Mouse (Mus musculus): ENCODE measurements around the gene Casp8. TPM values are rescaled to one million over a fixed set of nuclear protein-coding genes. Genes with fewer than 3 reads are reported as not detected.
"Not testable (repeated sequence)": the region's sequence is repeated elsewhere in the genome, so short reads cannot be mapped to it uniquely, and the experiment has no call there.

The Casp8 gene
- 42.1 and 44.1 TPM in 2 replicates for polyA plus RNA-seq (2015; fragmentation: Nextera tagmentation; extraction: Ambion mirVana)

DNA sequence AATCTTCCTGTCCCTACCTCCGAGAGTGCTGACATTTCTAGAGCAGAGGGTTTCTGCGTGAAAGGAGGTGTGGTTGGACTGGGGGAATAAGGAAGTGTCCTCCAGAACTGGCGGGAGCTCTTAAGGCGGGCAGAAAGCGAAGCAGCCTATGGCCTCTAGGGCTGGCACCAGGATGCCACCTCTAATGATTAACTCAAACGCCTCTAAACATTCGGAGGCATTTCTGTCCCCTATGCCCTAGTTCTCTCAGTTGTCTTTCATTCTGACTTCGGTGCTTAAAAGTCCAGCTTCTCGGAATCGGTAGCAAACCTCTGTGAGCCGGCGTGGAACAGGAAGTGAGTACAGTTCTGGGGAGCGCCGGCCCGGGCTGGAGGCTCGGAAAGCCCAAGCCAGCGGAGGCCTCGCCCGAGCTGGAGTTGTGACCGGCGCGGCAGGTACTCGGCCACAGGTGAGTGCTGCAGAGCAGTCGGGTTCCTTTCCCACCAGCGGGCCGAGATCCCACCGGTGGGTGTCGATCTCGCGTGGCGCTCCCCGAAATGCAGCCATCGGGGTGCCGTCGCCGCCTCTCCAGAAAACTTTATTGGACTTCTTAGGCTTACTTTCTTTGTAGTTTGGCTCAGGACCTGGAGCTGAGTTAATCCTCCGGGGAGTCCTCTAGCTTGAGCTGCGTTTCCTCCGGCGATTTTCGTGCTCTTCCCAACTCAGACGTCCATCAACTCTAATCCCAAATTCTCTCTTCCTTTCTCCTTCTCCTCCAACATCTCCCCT is at the start of gene Casp8:
TSS of gene Casp8 (plus strand) at position 84 of the 768 bp plus-strand sequence.
- peak within 1 kb of the TSS; percentile 90 for H3K9ac ChIP-seq (replicated peaks; ENCODE audit: low read length)
- peak within 1 kb of the TSS; percentile 92 for H3K4me2 ChIP-seq (replicated peaks; ENCODE audit: low read depth, low read length)
- no peaks in the 10 kb centered on the region for H3K27me3 ChIP-seq (ENCODE audit: insufficient read depth, low read length)
- H3K9me3 ChIP-seq (ENCODE audit: low read length) = no peaks in the 10 kb centered on the region
- ATAC-seq (ENCODE audit: low FRiP score, low TSS enrichment) = peak; percentile 95
- H3K36me3 ChIP-seq (ENCODE audit: insufficient read depth, low read length) = peaks cover 8% of the 10 kb centered on the region
- under 1% methylated on average over 42 of the region's 42 CpGs for WGBS
- peaks cover 14% of the 10 kb centered on the region for H3K4me1 ChIP-seq (ENCODE audit: insufficient read depth, low read length)
- peak within 1 kb of the TSS; percentile 89 for H3K27ac ChIP-seq (ENCODE audit: low read length)
- H3K4me3 ChIP-seq (ENCODE audit: low read length) = peak within 1 kb of the TSS; percentile 77

DNA sequence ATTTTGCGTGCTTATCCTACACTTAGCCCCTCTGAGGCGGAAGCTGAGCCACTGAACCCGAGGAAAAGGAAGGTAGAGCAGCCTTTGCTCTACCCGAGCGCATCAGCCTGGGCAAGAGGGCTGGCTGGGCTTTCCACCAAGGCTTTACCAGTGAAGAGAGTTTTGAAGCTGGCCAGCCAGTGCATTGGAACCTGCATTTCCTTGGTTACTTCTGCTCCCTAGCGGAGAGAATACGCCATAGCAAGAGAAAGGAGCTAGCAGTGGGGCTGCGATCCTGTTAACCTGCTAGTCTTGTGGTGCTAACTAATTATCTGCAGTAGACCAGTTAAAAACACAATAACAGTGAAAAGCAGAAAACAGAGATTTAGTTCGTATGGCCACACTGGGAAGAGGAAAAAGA is 48.3 kb upstream of the Casp8 start:
- Histone ChIP-seq H3K4me1 (ENCODE audit: insufficient read depth, low read length) (no peaks in the 10 kb centered on the region), H3K4me2 (replicated peaks; ENCODE audit: low read depth, low read length) (no peak overlapping the region), H3K9me3 (ENCODE audit: low read length) (no peaks in the 10 kb centered on the region), H3K36me3 (ENCODE audit: insufficient read depth, low read length) (peaks cover 68% of the 10 kb centered on the region), H3K9ac (replicated peaks; ENCODE audit: low read length) (no peak overlapping the region), H3K27me3 (ENCODE audit: insufficient read depth, low read length) (no peaks in the 10 kb centered on the region), H3K4me3 (ENCODE audit: low read length) (no peak overlapping the region), H3K27ac (ENCODE audit: low read length) (no peak overlapping the region)
- ATAC-seq (ENCODE audit: low FRiP score, low TSS enrichment) = no peak
- WGBS = 76% methylated on average over 9 of the region's 9 CpGs

DNA sequence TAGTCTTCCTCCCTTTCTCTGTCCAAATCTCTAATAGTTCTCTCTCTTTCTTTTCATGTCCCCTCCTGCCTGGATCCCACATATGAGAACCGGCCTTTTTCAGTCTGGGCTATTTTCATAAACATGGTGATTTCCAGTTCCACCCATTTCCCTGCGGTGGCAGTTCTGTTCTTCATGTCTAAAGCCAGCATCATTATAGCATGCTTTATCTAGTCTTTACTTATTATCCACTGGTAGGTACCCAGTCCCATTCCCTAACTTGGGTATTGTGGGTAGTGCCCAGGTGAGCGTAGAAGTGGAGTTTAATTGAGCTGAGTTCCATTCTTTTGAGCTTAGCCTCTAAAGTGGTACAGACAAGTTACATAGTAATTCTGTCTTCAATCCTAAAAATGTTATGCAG is 35.7 kb upstream of the Casp8 start:
- ATAC-seq (ENCODE audit: low FRiP score, low TSS enrichment) = no peak
- Histone ChIP-seq H3K27ac (ENCODE audit: low read length) (no peak overlapping the region), H3K4me3 (ENCODE audit: low read length) (no peak overlapping the region), H3K36me3 (ENCODE audit: insufficient read depth, low read length) (peaks cover 24% of the 10 kb centered on the region), H3K9ac (replicated peaks; ENCODE audit: low read length) (no peak overlapping the region), H3K27me3 (ENCODE audit: insufficient read depth, low read length) (no peaks in the 10 kb centered on the region), H3K4me2 (replicated peaks; ENCODE audit: low read depth, low read length) (no peak overlapping the region), H3K9me3 (ENCODE audit: low read length) (no peaks in the 10 kb centered on the region), H3K4me1 (ENCODE audit: insufficient read depth, low read length) (no peaks in the 10 kb centered on the region)
- WGBS = 94% methylated on average over 3 of the region's 3 CpGs

GRCm38 (mm10) chr1:58760581-58760980 is 34.6 kb upstream of the Casp8 start:
- no peak overlapping the region for H3K9ac ChIP-seq (replicated peaks; ENCODE audit: low read length)
- no peaks in the 10 kb centered on the region for H3K9me3 ChIP-seq (ENCODE audit: low read length)
- no peak for ATAC-seq (ENCODE audit: low FRiP score, low TSS enrichment)
- no peaks in the 10 kb centered on the region for H3K27me3 ChIP-seq (ENCODE audit: insufficient read depth, low read length)
- WGBS = 91% methylated on average over 1 of the region's 1 CpGs
- peaks cover 15% of the 10 kb centered on the region for H3K36me3 ChIP-seq (ENCODE audit: insufficient read depth, low read length)
- no peak overlapping the region for H3K4me3 ChIP-seq (ENCODE audit: low read length)
- no peak overlapping the region for H3K27ac ChIP-seq (ENCODE audit: low read length)
- H3K4me1 ChIP-seq (ENCODE audit: insufficient read depth, low read length) = no peaks in the 10 kb centered on the region
- no peak overlapping the region for H3K4me2 ChIP-seq (replicated peaks; ENCODE audit: low read depth, low read length)

GRCm38 (mm10) chr1:58761391-58762275 is 33.5 kb upstream of the Casp8 start:
- not testable (repeated sequence) for H3K9me3 ChIP-seq (ENCODE audit: low read length); ATAC-seq (ENCODE audit: low FRiP score, low TSS enrichment); H3K36me3 ChIP-seq (ENCODE audit: insufficient read depth, low read length); H3K4me3 ChIP-seq (ENCODE audit: low read length); H3K27me3 ChIP-seq (ENCODE audit: insufficient read depth, low read length); H3K27ac ChIP-seq (ENCODE audit: low read length); H3K9ac ChIP-seq (replicated peaks; ENCODE audit: low read length); H3K4me2 ChIP-seq (replicated peaks; ENCODE audit: low read depth, low read length); H3K4me1 ChIP-seq (ENCODE audit: insufficient read depth, low read length)
- WGBS = 83% methylated on average over 5 of the region's 5 CpGs

- 77% methylated on average over 5 of the region's 5 CpGs for WGBS
- H3K9me3 ChIP-seq (ENCODE audit: low read length) = no peaks in the 10 kb centered on the region
- no peaks in the 10 kb centered on the region for H3K4me1 ChIP-seq (ENCODE audit: insufficient read depth, low read length)
- H3K36me3 ChIP-seq (ENCODE audit: insufficient read depth, low read length) = peaks cover 8% of the 10 kb centered on the region; the same call in 1 of the 2 replicates
- no peak for ATAC-seq (ENCODE audit: low FRiP score, low TSS enrichment)
- no peak overlapping the region for H3K4me3 ChIP-seq (ENCODE audit: low read length)
- H3K27me3 ChIP-seq (ENCODE audit: insufficient read depth, low read length) = no peaks in the 10 kb centered on the region
- no peak overlapping the region for H3K27ac ChIP-seq (ENCODE audit: low read length)
- H3K4me2 ChIP-seq (replicated peaks; ENCODE audit: low read depth, low read length) = no peak overlapping the region
- H3K9ac ChIP-seq (replicated peaks; ENCODE audit: low read length) = no peak overlapping the region
Observed at GRCm38 (mm10) chr1:58762576-58762975, 32.6 kb upstream of the Casp8 start.

- H3K4me2 ChIP-seq (replicated peaks; ENCODE audit: low read depth, low read length); H3K4me3 ChIP-seq (ENCODE audit: low read length); H3K27me3 ChIP-seq (ENCODE audit: insufficient read depth, low read length); H3K9ac ChIP-seq (replicated peaks; ENCODE audit: low read length); ATAC-seq (ENCODE audit: low FRiP score, low TSS enrichment); H3K36me3 ChIP-seq (ENCODE audit: insufficient read depth, low read length); H3K9me3 ChIP-seq (ENCODE audit: low read length); H3K27ac ChIP-seq (ENCODE audit: low read length); H3K4me1 ChIP-seq (ENCODE audit: insufficient read depth, low read length): not testable (repeated sequence)
- 86% methylated on average over 4 of the region's 4 CpGs for WGBS
Observed at GRCm38 (mm10) chr1:58766446-58766845, 28.7 kb upstream of the Casp8 start.

- Histone ChIP-seq H3K36me3 (ENCODE audit: insufficient read depth, low read length) (no peaks in the 10 kb centered on the region), H3K27ac (ENCODE audit: low read length) (no peak overlapping the region), H3K9ac (replicated peaks; ENCODE audit: low read length) (no peak overlapping the region), H3K4me2 (replicated peaks; ENCODE audit: low read depth, low read length) (no peak overlapping the region), H3K27me3 (ENCODE audit: insufficient read depth, low read length) (no peaks in the 10 kb centered on the region), H3K9me3 (ENCODE audit: low read length) (no peaks in the 10 kb centered on the region), H3K4me3 (ENCODE audit: low read length) (no peak overlapping the region), H3K4me1 (ENCODE audit: insufficient read depth, low read length) (no peaks in the 10 kb centered on the region)
- no peak for ATAC-seq (ENCODE audit: low FRiP score, low TSS enrichment)
Observed at GRCm38 (mm10) chr1:58769136-58769535, 26.0 kb upstream of the Casp8 start.

DNA sequence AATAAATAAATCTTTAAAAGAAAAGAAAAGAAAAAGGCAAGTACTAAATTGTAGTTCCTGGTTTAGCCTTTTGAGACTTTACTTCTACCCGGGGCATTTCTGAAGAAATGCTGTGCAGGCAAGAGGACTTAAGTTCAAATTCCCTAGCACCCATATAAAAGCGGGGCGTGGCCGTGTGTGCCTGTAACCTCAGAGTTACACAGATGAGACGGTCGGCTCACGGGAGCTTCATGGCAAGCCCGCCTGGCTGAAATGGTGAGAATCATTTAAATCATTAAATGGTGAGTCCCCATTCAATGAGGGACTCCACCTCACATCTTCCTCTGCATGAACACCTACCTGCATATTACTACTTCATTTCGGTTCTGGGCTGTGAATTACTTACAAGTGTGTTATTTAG is 25.5 kb upstream of the Casp8 start:
- H3K9me3 ChIP-seq (ENCODE audit: low read length) = no peaks in the 10 kb centered on the region
- 58% methylated on average over 9 of the region's 9 CpGs for WGBS
- H3K36me3 ChIP-seq (ENCODE audit: insufficient read depth, low read length) = no peaks in the 10 kb centered on the region
- H3K4me3 ChIP-seq (ENCODE audit: low read length) = no peak overlapping the region
- H3K4me2 ChIP-seq (replicated peaks; ENCODE audit: low read depth, low read length) = no peak overlapping the region
- no peaks in the 10 kb centered on the region for H3K4me1 ChIP-seq (ENCODE audit: insufficient read depth, low read length)
- no peak for ATAC-seq (ENCODE audit: low FRiP score, low TSS enrichment)
- H3K9ac ChIP-seq (replicated peaks; ENCODE audit: low read length) = no peak overlapping the region
- H3K27ac ChIP-seq (ENCODE audit: low read length) = no peak overlapping the region
- no peaks in the 10 kb centered on the region for H3K27me3 ChIP-seq (ENCODE audit: insufficient read depth, low read length)

Measured in kidney, embryonic 16.5 days (tissue).